Mouse (Mus musculus): ENCODE measurements at regions not wholly inside any gene's neighbourhood (a gene's known extent, or its start where the extent isn't known, plus 50 kb on each side); places are given as distances from the start of the nearest gene placed in this dataset.
A peak's percentile ranks its signal among the peaks of the same experiment; 100 is the strongest.

GRCm38 (mm10) chr17:47171801-47172200 is 161.4 kb upstream of the Ubr2 start:
- DNase-seq: no peak

DNA sequence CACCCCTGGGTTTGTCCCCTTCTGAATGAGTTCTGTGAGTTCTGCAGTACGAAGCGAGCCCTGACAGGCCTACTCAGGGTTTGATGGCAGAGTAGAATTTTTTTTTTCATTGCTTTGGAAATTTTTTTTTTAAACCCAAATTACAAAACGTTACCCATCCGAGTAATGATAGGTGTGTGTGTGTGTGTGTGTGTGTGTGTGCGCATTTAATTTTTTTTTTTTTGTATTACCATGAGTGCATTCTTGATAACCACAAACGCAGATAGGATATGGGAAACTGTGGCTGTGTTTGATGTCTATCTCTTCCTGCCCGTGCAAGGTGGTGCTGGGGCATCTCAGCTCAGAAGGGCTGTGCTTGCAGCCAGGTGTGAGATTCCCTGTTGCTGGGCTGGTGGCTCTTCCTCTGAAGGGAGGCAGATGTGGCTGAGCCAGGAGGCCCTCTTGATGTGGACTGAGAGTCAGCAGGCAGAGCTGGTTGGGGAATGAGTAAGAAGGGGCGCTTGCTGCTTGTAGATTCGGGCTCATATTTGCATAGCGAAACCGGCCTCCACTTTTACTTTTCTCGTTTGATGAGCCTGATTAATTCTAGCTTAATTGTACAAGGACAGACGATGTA is 160.7 kb upstream of the Ubr2 start:
- DNase-seq: no peak

- DNase-seq: peak; percentile 91
These were observed 157.7 kb upstream of the Ubr2 start for GRCm38 (mm10) chr17:47168105-47168504.

DNA sequence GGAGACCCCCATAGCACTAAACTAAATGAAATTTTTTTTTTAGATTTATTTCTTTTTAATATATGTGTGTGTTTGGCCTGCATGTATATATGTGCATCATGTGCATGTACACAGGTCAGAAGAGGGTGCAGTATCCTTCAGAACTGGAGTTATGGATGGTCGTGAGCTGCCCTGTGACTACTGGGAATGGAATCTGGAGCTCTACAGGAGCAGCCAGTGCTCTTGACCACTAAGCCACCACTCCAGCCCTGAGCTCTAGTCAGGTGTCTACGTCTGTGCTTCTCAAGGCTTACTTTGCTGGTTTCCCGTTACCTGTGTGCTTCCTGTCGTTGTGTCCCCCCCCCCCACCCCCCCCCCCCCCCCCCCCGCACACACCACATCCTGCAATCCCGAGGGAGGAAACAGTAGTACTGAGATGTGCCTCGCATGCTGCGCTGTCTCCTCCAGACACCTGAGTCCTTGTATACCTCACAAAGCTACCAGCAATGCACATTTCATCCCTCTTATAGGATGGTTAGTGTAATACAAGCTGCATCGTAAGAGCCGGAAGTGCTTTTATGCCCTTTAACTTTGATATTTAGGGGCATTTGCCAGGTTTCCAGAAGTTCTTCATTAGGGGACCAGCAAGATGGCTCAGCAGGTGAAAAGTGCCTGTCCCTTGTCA is 153.5 kb upstream of the Ubr2 start:
- no peak for DNase-seq

GRCm38 (mm10) chr17:47162459-47162858 is 152.1 kb upstream of the Ubr2 start:
- no peak for DNase-seq

DNA sequence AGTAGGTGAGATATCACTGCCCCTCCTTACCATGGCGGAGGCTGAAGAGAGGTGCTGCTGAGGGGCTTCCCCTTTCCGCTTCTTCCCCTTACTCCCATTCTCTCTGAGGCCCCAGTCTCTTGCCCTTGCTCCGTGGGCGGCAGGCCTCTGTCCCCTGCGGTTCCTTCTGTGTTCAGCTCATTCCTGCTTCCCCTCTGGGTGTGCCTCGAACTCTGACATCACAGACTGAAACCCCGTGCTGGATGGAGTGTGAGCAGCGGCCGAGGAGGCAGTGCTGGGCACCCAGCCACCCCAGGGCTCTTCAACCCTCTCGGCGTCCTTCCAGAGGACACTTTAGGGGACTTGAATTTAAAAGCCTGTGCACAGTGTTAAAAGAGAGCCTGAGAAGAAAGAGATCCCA is 145.9 kb upstream of the Ubr2 start:
- DNase-seq: peak; percentile 79

GRCm38 (mm10) chr17:47151557-47152278 is 141.4 kb upstream of the Ubr2 start:
- DNase-seq: peak; percentile 63

GRCm38 (mm10) chr17:47151193-47151556 is 140.8 kb upstream of the Ubr2 start:
- DNase-seq: no peak

GRCm38 (mm10) chr17:47150636-47151035 is 140.3 kb upstream of the Ubr2 start:
- no peak for DNase-seq

GRCm38 (mm10) chr17:47149662-47150061 is 139.3 kb upstream of the Ubr2 start:
- DNase-seq: peak; percentile 57

DNA sequence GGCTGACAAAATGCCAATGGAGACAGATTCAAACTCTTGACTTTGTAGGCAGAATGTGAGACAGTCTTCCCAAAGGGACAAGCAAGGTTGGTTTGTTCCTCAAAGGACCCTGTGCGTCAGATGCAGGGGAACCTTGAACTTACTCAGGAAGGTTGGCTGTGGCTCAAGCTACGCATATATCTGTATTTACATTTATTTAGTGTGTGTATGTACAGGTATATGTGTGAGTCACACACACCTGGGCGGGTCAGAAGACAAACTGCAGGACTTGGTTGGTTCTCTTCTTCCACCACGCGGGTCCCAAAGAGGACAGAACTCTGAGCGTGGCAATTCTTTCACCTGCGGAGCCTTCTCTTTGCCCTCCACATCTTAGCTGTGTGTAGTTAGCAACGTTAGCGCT is 138.8 kb upstream of the Ubr2 start:
- DNase-seq: no peak

GRCm38 (mm10) chr17:47146640-47147039 is 136.3 kb upstream of the Ubr2 start:
- DNase-seq: peak; percentile 62

- DNase-seq: no peak
These were observed 135.2 kb upstream of the Ubr2 start for GRCm38 (mm10) chr17:47145590-47145989.

DNA sequence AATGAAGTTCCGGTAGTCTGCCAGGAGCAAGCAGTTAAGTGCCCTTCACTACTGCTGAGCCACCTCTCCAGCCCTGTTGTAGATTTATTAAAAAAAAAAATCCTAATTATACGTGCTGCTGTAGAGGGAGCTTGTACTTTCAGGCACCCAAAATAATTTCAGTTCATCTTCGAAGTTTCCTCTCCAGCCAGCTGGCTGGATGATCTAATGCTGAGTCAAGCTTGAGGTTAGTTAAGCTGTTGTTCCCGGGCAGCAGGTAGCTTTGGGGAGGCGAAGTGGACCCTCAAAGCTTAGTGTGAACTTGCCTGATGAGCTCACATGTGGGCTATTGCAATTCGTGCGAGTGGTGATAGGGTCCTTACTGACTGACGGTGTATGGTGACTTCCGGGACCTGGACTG is 134.6 kb upstream of the Ubr2 start:
- DNase-seq: no peak

DNA sequence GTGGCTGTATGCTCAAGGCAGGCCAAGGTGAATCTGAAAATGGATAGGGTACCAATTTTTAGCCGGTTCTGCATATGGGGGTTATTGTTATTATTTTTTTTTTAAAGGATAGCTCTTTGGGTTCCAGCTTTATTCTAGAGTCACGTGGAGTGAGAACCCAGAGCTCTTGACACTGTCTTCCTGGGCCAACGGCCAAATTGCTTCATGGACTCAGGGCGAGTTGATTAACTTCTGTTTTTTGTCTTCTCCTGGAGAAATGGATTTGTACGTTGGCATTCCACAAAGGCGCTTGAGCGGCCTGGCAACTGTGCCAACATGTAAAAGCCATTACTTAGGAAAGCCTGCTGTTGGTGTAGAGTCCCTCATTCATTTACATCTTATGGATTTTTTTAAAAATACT is 134.1 kb upstream of the Ubr2 start:
- peak; percentile 63 for DNase-seq

DNA sequence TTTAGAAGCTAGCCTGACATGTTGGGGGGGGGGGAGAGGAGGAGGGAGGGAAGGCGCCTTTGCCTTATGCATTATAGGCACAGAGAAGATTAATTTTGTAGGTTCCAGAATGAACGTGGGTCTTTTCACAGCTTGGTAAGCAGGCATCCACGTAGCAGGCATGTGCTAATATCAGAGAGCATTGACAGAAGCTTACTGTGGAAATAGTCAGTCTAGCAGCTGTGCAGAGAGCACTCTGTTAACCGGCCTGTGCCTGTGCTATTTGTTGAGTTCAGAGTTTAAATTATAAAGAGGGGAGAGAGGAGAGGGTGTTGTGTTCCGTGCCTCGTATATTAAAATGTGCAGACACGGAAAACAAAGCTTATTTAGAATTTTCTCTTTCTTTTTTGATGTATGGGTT is 133.5 kb upstream of the Ubr2 start:
- no peak for DNase-seq

GRCm38 (mm10) chr17:47142885-47143284 is 132.5 kb upstream of the Ubr2 start:
- DNase-seq: peak; percentile 46

- no peak for DNase-seq
These were observed 131.9 kb upstream of the Ubr2 start for GRCm38 (mm10) chr17:47142276-47142675.

GRCm38 (mm10) chr17:47141843-47142215 is 131.5 kb upstream of the Ubr2 start:
- DNase-seq: peak; percentile 55

DNA sequence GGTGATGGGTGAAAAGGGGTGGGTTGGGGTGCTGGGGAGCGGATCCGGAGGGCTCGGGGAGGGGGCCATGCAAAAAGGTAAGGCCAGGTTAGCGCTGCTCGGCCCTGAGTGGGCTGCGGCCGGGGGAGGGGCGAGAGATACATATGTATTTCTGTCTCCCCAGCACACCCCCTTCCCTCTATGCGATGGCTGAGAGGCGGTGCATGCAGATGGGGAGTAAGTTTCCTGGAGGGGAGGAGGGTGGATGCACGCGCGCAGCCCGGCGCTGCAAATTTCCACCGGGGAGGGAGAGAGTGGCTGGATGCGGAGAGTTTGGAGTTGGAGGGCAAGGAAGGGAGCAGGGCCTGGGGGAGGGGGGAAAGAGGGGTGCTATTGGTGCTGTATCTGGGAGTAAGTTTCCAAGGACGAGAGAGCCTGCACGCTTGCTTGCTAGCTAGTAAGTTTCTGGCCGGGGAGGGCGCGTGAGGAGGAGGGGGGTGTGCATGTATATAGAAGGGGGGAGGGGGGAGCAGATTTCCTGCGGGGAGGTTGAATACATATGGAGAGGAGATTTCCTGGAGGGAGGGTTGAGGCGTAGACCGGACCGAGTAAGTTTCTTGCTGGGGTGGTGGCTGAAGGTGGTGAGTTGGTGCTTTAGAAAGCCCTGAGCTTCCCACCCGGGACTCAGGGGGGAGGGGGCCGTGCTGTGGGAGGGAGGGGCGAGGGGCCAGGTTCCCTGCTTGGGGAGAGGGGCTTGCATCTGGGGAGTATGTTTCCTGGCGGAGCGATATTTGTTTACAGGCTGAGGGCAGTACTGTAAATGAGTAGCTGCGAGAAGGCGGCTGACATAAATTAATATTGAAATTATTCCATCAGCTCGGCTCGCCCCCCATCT is 130.8 kb upstream of the Ubr2 start:
- DNase-seq: peak; percentile 78

- peak; percentile 80 for DNase-seq
These were observed 130.0 kb upstream of the Ubr2 start for GRCm38 (mm10) chr17:47140241-47140968.

DNA sequence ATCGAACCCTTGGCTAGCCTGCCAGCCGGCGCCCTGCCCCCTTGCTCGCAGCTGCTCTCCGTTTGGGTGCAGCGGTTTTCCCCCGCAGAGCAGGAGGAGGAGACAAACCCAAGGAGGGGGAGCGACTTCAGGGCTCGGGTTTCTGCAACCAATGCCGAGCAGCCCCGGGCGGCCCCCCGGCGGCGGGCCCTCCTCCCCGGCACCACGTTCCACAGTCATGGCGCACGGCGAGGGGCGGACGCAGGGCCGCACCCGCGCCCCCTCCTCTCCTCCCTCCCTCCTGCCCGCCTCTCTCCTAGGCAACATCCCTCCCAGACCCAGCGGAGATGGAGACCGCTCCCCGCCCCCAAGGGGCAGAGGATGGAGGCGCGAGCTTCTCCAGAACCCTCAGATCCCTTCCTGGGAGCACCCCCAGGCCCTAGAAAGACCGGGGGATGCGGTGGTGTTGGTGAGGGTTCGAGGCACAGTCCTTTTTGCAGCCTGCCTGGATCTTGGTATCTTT is 129.4 kb upstream of the Ubr2 start:
- DNase-seq: peak; percentile 97
